Mouse (Mus musculus): ENCODE measurements around the gene Leng9. TPM values are rescaled to one million over a fixed set of nuclear protein-coding genes. Genes with fewer than 3 reads are reported as not detected.

The Leng9 gene
- total and polyA plus RNA-seq, 2 experiments from 2014 or later: 3.1 to 3.8 TPM

GRCm38 (mm10) chr7:4127894-4128293 is 22.3 kb downstream of the Leng9 start:
- Histone ChIP-seq H3K27me3 (ENCODE audit: control insufficient read depth, insufficient read depth, low read length) (no peaks in the 10 kb centered on the region), H3K4me2 (ENCODE audit: low read depth, low read length) (no peak overlapping the region), H3K9me3 (replicated peaks; ENCODE audit: control insufficient read depth, low read length) (no peaks in the 10 kb centered on the region), H3K9ac (replicated peaks; ENCODE audit: low read depth, low read length) (no peak overlapping the region), H3K4me3 (ENCODE audit: low read depth, low read length) (no peak overlapping the region), H3K36me3 (replicated peaks; ENCODE audit: control insufficient read depth, insufficient read depth, low read length) (no peaks in the 10 kb centered on the region), H3K27ac (ENCODE audit: low read depth) (no peak overlapping the region), H3K4me1 (ENCODE audit: control insufficient read depth, insufficient read depth) (peaks cover 11% of the 10 kb centered on the region; the same call in 1 of the 2 replicates)
- WGBS: 82% methylated on average over 4 of the region's 4 CpGs
- ATAC-seq (ENCODE audit: insufficient read depth, low read depth) (no peak), DNase-seq (ENCODE audit: low spot score) (no peak)
- no peak for TF ChIP-seq EP300 (IDR thresholded peaks at IDR 0.05; ENCODE audit: low read depth)
- TF ChIP-seq CTCF (IDR thresholded peaks at IDR 0.05; ENCODE audit: low read depth): no peak

- ATAC-seq (ENCODE audit: insufficient read depth, low read depth): no peak
- 80% methylated on average over 11 of the region's 11 CpGs for WGBS
- TF ChIP-seq CTCF (IDR thresholded peaks at IDR 0.05; ENCODE audit: low read depth): no peak
- TF ChIP-seq EP300 (IDR thresholded peaks at IDR 0.05; ENCODE audit: low read depth): no peak
- Histone ChIP-seq H3K36me3 (replicated peaks; ENCODE audit: control insufficient read depth, insufficient read depth, low read length) (no peaks in the 10 kb centered on the region), H3K9me3 (replicated peaks; ENCODE audit: control insufficient read depth, low read length) (no peaks in the 10 kb centered on the region), H3K27me3 (ENCODE audit: control insufficient read depth, insufficient read depth, low read length) (no peaks in the 10 kb centered on the region), H3K9ac (replicated peaks; ENCODE audit: low read depth, low read length) (no peak overlapping the region), H3K4me3 (ENCODE audit: low read depth, low read length) (no peak overlapping the region), H3K4me2 (ENCODE audit: low read depth, low read length) (no peak overlapping the region), H3K27ac (ENCODE audit: low read depth) (no peak overlapping the region), H3K4me1 (ENCODE audit: control insufficient read depth, insufficient read depth) (peaks cover 11% of the 10 kb centered on the region; the same call in 1 of the 2 replicates)
- no peak for DNase-seq (ENCODE audit: low spot score)
These were observed 23.0 kb downstream of the Leng9 start for GRCm38 (mm10) chr7:4126992-4127785.

DNA sequence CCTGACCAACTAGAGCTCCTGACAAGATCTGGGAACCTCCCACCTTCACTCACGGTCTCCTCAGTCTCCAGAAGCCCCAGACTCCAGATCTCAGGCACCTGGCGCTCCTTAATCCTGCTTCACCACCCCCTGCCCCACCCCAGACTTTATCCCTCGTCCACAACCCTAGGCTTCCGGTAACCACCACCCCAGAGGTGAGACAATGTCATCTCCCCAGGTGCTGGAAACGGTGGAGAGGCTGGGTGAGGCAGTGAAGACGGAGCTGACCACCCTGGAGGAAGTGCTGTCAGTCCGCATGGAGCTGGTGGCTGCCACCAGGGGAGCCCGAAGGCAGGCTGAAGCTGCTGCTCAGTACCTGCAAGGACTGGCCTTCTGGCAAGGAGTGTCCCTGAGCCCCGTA is 24.9 kb downstream of the Leng9 start:
- H3K9ac ChIP-seq (replicated peaks; ENCODE audit: low read depth, low read length): no peak overlapping the region
- no peak overlapping the region for H3K27ac ChIP-seq (ENCODE audit: low read depth)
- TF ChIP-seq EP300 (IDR thresholded peaks at IDR 0.05; ENCODE audit: low read depth) (no peak), CTCF (IDR thresholded peaks at IDR 0.05; ENCODE audit: low read depth) (no peak)
- H3K4me1 ChIP-seq (ENCODE audit: control insufficient read depth, insufficient read depth): peaks cover 11% of the 10 kb centered on the region; the same call in 1 of the 2 replicates
- H3K36me3 ChIP-seq (replicated peaks; ENCODE audit: control insufficient read depth, insufficient read depth, low read length): no peaks in the 10 kb centered on the region
- H3K4me2 ChIP-seq (ENCODE audit: low read depth, low read length): no peak overlapping the region
- DNase-seq (ENCODE audit: low spot score): no peak
- 0 out of 2 replicates have a peak, but pooled peaks cover 5% of the 10 kb centered on the region for H3K27me3 ChIP-seq (ENCODE audit: control insufficient read depth, insufficient read depth, low read length)
- no peak overlapping the region for H3K4me3 ChIP-seq (ENCODE audit: low read depth, low read length)
- WGBS: 22% methylated on average over 9 of the region's 9 CpGs
- H3K9me3 ChIP-seq (replicated peaks; ENCODE audit: control insufficient read depth, low read length): no peaks in the 10 kb centered on the region
- ATAC-seq (ENCODE audit: insufficient read depth, low read depth): no peak

- Histone ChIP-seq H3K4me3 (ENCODE audit: low read depth, low read length) (no peak overlapping the region), H3K36me3 (replicated peaks; ENCODE audit: control insufficient read depth, insufficient read depth, low read length) (no peaks in the 10 kb centered on the region), H3K9ac (replicated peaks; ENCODE audit: low read depth, low read length) (no peak overlapping the region), H3K4me1 (ENCODE audit: control insufficient read depth, insufficient read depth) (peaks cover 11% of the 10 kb centered on the region; the same call in 1 of the 2 replicates), H3K27ac (ENCODE audit: low read depth) (no peak overlapping the region), H3K9me3 (replicated peaks; ENCODE audit: control insufficient read depth, low read length) (no peaks in the 10 kb centered on the region), H3K27me3 (ENCODE audit: control insufficient read depth, insufficient read depth, low read length) (peaks cover 9% of the 10 kb centered on the region), H3K4me2 (ENCODE audit: low read depth, low read length) (no peak overlapping the region)
- ATAC-seq (ENCODE audit: insufficient read depth, low read depth) (no peak), DNase-seq (ENCODE audit: low spot score) (no peak)
- TF ChIP-seq CTCF (IDR thresholded peaks at IDR 0.05; ENCODE audit: low read depth) (no peak), EP300 (IDR thresholded peaks at IDR 0.05; ENCODE audit: low read depth) (no peak)
- 24% methylated on average over 5 of the region's 5 CpGs for WGBS
These were observed 25.3 kb downstream of the Leng9 start for GRCm38 (mm10) chr7:4124856-4125255.

DNA sequence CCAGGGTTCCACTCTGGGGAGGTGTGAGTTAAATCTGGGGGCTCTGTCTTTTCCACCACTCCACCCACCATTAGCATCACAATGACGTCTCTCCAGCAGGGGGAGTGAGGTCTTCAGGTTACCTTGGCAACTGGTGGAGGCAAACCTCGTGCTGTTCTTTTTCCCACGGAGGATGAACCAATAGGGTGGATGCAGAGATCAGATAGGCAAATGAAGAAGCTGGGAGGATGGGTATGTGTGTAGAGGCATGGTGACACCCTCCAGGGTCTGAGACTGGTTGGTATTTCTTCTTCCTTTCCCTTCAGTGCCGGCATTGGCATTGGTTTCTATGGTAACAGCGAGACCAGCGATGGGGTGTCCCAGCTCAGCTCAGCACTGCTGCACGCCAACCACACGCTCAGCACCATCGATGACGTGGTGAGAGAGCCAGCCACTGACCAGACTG is 25.8 kb downstream of the Leng9 start:
- TF ChIP-seq CTCF (IDR thresholded peaks at IDR 0.05; ENCODE audit: low read depth): 0 out of 2 replicates have a peak, but pooled peaks have one; percentile 4
- no peak for TF ChIP-seq EP300 (IDR thresholded peaks at IDR 0.05; ENCODE audit: low read depth)
- H3K9me3 ChIP-seq (replicated peaks; ENCODE audit: control insufficient read depth, low read length): no peaks in the 10 kb centered on the region
- no peak overlapping the region for H3K27ac ChIP-seq (ENCODE audit: low read depth)
- DNase-seq (ENCODE audit: low spot score): peak; percentile 34
- peaks cover 14% of the 10 kb centered on the region for H3K27me3 ChIP-seq (ENCODE audit: control insufficient read depth, insufficient read depth, low read length)
- ATAC-seq (ENCODE audit: insufficient read depth, low read depth): peak; percentile 27
- peaks cover 11% of the 10 kb centered on the region; the same call in 1 of the 2 replicates for H3K4me1 ChIP-seq (ENCODE audit: control insufficient read depth, insufficient read depth)
- no peak overlapping the region for H3K4me2 ChIP-seq (ENCODE audit: low read depth, low read length)
- H3K4me3 ChIP-seq (ENCODE audit: low read depth, low read length): no peak overlapping the region
- H3K36me3 ChIP-seq (replicated peaks; ENCODE audit: control insufficient read depth, insufficient read depth, low read length): no peaks in the 10 kb centered on the region
- no peak overlapping the region for H3K9ac ChIP-seq (replicated peaks; ENCODE audit: low read depth, low read length)
- WGBS: 6% methylated on average over 10 of the region's 10 CpGs
